Mouse (Mus musculus) G1E (cell line): ENCODE measurements around the gene Rpl11.

Experiments used
- CTCF ChIP-seq: IDR thresholded peaks from 2 replicates; pipeline ENCODE4 v1.5.1; 2012; ENCODE audit warnings: low read depth, low read length, inconsistent platforms, mixed read lengths
- GATA1 ChIP-seq: IDR thresholded peaks from 2 replicates; pipeline ENCODE4 v1.6.1; 2012; ENCODE audit warnings: borderline replicate concordance, low read length, inconsistent platforms, mixed read lengths
- TAL1 ChIP-seq: conservative IDR thresholded peaks from 2 replicates; pipeline ENCODE4 v1.6.1; 2012; ENCODE audit warnings: low read depth, low read length, inconsistent platforms, mixed read lengths

DNA sequence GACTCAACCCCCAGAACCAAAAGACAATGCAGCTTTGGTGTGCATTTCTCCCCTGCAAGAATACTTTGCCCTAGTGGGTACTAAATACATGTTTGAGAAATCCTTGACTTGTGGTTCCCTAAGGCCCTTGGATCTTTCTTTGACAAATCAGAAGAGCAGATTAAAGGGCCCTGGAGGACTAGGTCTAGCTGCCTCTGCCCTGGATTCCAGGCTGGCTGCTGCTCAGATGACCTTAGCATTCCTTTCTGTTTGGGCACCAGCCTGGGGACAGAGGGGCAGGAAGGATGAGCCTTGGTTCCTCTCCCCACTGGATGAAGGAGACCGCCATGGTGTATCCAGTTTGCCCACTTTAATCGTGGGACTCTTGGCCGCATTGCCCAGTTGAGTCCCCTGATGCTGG, 45.2 kb upstream of the Rpl11 start:
- no peak for TF ChIP-seq CTCF
- TF ChIP-seq GATA1, result no peak
- TF ChIP-seq TAL1, result no peak
